Mouse (Mus musculus): ENCODE data around the gene D630023F18Rik. TPM values are rescaled to one million over a fixed set of nuclear protein-coding genes. Genes with fewer than 3 reads are reported as not detected.
A peak's percentile ranks its signal among the peaks of the same experiment; 100 is the strongest.

The D630023F18Rik gene
- total RNA-seq (2021) = not detected in 2 replicates
- long read RNA-seq, experiment 1 = 0 reads
- long read RNA-seq, experiment 2 = 0 reads

DNA sequence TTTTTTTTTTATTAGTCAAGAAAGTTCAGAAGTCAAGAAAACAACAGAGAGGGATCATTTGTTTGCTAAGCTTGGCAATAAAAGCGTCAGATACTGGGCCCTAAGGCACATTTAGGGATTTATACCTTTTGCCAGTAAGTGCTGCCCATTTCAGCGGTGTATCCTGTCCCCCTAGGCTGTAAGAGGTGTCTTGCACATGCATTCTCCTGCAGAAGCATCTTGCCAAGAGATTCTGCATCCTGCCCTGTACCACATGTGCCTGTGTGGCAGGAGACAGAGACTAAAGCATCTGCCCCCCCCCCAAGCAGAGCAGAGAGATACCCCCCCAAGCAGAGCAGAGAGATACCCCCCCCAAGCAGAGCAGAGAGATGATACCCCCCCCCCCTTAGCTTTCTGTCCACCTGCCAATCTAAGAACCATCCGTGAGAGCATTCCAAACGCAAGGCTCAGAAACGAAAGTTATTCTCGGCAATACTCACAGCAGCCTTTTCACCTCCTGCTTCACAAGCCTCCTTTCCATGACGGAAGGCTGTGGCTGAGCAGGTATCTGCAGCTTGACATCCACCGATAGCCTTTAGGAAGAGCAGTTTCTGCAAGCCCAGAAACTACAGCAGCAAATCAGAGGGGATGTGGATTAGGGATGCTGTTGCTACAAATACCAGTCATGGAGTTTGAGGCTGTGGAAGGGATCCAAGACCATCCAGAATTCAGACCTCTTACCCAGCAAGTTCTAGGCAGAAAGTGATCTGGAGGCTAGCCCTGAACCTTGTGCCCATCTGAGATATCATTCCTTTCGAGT is at the start of gene D630023F18Rik:
Gene D630023F18Rik, minus strand, starts transcription at position 641 of the 799 bp plus-strand sequence.
- no peak for DNase-seq

DNA sequence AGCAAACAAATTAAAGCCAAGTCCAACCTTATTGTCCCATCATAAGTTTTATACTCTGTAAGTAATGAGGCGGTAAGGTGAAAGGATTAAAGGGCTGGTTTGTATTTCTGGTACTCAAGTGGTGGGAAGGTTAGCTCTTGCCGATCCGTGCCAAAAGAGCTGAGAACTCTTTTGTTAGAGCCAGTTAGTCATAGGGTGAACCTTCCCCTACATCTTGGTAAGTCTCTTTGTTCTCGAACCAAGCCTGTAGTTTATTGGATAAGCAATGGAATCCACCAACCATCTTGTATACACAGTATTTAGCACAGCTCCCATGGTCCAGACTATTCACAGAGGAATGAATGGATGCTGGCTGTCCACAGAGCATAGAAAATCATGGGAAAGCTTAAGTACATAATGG is 48.6 kb upstream of the D630023F18Rik start:
- no peak for DNase-seq

DNA sequence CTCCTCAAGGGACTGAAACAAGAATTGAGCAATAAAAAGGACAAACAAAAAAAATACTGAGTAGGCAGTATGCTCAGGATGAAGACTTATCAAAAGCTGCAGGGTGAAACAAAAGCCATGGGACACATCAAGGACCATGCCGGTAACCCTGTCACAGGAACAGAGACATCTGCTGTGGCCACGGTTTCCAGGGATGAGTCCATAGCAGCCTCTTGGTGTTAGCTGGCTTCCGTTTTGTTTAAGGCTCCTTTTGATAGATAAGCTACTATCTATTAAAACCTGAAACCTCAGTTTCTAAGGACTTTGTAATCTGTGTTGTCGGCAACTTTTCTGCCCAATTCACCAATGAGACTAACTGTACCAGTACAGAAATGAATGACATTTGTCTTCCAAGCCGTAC is 46.9 kb upstream of the D630023F18Rik start:
- no peak for DNase-seq

DNA sequence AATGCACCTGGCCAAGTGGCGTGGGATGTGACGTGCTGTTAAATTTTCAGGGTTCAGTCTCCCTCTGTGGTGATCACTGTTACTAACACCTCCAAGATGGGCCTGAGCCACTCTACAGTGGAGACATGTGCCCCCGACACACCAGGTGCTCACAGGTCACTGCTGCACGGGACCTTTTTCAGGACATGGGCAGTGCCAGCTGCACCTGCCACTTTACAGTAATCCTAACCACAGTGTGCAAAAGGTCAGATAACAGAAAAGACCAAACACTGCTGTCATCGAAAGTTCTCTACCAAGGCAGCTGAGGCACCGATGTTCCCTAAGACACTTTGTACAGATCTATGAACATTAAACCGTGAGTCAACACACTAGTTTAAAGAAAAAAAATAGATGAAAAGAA is 46.5 kb upstream of the D630023F18Rik start:
- no peak for DNase-seq

DNA sequence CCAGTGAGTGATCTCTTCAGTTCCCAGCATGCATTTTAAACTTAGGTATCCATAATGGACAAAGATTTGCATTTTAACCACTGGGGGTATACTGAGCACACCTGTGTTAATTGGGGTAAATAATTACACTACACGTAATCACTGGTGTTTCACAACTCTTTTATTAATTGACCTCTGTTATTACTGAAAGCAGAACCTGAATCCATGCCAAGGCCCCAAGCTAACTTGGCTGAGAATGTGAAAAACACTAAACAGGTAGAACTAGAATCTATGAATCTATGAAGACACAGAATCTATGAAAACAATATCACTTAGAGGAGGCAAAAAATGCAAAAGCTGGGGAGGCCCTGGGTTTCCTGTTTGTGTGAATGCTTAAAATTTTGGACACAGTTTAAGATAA is 44.5 kb upstream of the D630023F18Rik start:
- DNase-seq = no peak

DNA sequence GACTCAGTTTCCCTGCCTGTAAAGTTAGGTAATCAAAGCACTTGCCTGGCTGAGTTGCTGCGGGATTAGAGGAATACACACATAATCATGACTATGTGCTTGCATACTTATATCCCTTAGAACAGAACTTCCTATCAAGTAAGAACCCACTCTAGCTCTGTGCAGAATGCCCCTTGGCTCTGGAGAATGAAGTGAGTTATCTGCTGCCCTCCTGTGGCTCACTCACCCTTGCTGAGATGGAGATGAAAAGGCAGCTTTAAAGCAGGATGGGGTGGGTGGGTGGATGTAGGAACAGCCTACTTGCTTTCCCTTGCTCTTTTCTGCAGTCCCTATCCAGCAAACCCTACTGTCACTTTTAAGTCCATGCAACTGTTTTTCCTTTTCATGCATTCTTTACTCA is 39.2 kb upstream of the D630023F18Rik start:
- no peak for DNase-seq

DNA sequence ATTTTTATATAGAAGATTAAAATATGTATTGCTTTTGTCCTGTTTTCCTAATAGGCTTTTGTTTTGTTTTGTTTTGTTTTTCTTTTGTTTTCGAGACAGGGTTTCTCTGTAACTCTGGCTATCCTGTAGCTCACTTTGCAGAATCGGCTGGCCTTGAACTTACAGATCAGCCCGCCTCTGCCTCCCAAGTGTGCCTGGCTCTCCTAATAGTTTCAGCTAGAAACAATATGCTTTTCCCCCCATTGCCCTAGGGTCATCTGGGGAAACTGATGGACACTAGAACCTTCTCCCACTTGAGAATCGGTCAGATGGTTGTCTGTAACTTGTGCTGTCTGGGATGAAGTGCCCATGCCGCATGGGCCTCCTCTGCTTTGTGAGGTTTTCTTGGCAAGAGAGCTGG is 33.1 kb upstream of the D630023F18Rik start:
- no peak for DNase-seq

DNA sequence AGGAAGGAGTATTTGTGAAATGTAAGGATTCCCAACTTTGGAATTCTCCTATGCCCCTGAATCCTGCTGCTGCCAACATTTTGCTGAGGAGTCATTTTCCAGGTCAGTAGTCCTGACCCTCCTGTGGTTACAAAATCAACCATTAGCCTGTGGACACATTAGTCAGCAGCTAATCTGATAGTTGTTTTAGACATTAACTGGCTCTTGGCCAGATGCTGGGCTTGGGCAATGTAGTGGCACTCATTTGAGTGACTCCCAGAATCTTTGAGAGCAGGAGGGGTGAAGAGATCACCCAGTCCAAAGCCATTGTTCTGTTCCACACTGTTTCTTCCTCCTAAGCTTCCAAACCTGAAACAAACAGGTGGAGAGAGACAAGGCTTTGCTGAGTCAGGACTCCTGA is 31.8 kb upstream of the D630023F18Rik start:
- DNase-seq = peak; percentile 87

DNA sequence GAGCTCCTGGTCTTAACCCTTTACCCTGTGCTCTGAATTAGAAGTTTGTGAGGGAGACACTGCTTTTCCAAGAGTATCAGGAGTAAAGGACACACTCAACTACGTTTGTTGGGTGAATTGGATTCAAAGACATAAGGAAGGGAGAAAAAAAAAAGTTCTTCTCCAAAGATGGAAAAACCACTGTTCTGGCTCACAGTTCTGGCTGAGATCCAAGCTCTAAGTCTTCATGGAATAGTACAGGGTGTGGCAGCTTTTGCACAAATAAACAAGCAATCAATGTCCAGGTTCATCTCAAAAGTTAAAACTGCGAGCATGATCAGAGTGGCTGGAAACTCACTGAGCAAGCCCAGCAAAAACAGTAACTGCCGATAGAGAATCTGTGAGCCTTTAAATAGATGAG is 25.0 kb upstream of the D630023F18Rik start:
- no peak for DNase-seq

DNA sequence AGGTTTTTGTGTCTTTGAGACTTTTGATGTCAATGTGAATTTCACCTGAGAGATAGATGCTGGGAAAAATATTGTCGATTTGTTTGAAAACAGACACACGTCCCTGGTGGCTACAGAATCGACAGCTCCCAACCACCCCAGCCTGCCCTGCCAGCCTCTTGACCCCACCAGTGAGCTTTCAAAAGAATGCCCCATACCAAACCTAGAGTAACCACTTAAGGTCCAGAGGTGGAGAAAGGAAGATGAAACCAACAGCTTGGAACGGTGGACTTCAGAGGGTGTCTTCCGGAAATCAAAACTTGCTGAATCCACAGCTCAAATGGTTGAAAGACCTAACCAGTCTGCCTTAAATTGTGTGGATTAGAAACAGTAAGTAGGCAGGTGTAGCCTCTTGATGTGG is 24.3 kb upstream of the D630023F18Rik start:
- DNase-seq = no peak

DNA sequence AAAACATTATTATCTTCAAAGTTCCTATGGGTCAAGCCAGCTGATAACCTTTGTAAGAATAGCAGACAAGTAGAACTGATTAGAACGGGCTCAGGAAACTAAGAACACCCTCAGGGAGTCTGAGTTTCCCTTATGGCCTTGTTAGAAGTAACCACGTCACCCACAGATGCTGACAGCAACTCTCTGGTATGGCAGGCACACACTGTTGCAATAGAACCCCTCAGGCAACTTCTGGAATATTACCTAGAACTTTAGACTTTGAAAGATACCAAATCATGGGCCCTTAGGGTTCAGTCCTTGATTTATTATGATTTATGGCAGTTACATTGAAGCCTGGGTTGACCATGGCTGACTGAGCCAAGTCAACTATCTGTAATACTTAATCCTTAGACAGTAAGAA is 23.6 kb upstream of the D630023F18Rik start:
- DNase-seq = no peak

DNA sequence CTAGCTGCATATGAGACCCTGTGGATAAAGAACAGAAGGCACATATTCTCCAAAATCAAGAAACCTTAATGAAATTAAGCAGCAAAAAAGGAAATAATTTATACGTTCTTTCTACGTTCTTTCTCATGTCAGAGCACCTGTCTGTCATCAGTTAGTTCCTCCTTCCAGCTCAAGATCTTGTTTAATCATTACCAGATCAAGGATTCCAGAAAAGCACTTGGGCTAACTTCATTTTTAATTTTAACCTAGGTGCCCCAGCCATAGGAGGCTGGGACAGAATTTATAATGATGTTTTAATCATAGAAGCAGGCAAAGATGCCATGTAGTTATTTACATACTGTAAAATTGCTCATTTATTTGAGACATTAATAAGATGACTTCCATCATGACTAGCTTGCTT is 21.8 kb upstream of the D630023F18Rik start:
- DNase-seq = no peak

DNA sequence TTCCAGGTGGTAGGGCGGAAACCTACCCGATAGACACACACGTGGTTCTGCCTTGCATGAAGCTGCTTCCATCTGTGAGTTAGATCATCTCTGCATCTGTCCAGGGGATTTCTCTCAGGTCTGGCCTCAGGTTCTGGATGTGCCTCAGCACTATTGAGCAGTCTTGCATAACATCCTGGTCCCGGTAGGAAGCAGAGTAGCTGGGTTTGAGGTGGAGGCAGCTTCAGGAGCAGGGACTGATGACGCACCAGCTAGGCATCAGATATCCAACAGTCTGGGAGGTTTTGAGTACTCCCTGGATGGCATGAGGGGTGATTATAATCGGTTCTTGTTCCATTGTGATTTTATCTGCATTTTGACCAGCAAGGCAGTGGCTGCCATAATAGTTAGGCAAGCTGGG is 14.5 kb upstream of the D630023F18Rik start:
- no peak for DNase-seq

DNA sequence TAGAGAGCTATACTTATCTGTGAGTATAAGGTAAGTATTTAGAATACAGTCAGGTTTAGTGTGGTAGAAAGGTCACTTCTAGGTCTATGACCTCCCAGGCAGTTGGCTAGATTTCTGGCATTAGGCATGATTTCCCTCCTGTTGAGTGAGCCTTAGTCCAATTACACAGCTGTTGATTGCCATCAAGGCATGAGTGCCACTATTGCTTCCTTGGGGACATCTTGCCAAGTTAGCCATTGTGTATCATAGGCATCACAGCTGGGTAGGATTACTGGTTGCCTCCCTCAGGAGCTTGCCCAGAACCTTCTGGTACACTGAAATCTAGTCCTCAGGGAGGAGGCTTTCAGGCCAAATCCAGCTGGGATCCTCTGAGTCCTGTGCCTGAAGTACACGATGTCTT is 9.8 kb upstream of the D630023F18Rik start:
- peak; percentile 6 for DNase-seq

DNA sequence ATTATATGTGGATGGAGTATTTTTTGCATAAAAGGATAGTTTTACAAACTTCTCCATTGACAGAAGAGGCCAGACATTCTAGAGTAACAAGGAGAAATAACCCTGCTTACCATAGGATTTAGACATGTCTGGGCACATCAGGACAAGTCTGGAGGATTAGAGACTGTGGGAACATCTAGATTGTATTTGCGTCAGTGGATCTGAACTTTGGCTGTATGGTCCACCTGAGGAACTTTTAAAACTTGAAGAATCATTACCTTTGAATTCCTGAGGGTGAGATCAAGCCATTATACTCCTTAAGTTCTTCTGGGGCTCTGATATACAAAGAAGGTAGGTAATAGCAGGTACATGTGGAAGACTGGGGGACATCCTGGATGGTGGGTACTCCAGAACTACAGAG is 8.7 kb upstream of the D630023F18Rik start:
- DNase-seq = no peak

DNA sequence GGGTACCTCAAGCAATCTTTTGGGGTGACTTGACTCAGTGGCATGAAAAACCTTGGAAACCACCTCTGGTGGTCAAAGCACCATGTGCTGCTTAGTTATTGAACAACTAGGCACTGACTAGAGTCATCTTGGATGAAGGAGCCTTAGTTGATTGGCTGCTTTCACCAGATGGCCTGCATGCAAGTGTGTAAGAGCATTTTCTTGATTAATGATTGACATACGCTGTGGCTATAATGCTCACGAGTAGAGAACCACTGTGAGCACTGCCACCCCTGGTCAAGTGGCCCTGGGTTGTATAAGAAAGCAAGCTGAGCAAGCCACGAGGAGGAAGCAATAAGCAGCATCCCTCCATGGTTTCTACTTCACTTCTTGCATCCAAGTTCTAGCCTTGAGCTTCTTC is 7.2 kb upstream of the D630023F18Rik start:
- no peak for DNase-seq

DNA sequence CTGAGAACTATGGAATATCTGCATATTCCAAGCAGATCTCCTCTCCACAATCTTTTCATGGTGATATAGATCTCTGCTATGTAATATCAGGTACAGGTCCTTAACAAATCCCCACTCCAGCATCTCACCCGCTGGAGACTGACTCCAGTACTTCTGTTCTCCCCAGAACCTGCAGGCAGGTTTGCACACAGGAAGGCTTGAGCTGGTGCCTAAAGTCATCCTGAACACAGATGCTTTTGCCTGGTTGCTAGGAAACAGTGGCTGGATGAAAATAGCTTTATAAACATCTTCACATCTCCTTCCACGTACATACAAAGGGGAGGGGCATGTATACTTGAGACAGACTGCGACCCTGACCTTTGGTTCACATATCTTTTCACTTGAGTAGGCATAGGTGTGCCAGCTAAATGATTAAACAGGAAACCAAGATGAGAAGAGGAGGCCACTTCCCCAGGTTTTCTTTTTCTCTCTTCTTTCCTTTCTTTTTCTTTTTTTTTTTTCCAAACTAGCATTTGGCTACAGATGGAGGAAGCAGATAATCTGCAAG is 6.7 kb upstream of the D630023F18Rik start:
- no peak for DNase-seq

DNA sequence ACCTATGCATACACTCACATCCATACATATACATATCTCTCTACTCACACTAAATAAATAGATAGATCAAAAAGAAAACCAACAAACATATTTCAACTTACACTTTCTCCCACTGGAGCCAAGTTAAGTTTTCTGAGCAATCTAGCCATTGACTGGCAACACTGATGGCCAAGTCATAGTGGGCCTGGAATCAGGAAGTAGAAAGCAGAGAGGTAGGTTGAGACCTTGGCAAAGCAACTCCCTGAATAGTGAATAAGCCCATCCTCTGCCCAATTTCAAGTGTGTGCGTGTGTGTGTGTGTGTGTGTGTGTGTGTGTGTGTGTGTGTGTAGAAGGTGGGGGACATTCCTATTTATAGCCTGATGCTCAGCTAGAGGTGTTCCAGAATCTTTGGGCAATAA is 3.6 kb downstream of the D630023F18Rik start, which contains the start of gene Gm28845:
Gene Gm28845, minus strand, starts transcription at position 121 of the 400 bp plus-strand sequence.
- no peak for DNase-seq

DNA sequence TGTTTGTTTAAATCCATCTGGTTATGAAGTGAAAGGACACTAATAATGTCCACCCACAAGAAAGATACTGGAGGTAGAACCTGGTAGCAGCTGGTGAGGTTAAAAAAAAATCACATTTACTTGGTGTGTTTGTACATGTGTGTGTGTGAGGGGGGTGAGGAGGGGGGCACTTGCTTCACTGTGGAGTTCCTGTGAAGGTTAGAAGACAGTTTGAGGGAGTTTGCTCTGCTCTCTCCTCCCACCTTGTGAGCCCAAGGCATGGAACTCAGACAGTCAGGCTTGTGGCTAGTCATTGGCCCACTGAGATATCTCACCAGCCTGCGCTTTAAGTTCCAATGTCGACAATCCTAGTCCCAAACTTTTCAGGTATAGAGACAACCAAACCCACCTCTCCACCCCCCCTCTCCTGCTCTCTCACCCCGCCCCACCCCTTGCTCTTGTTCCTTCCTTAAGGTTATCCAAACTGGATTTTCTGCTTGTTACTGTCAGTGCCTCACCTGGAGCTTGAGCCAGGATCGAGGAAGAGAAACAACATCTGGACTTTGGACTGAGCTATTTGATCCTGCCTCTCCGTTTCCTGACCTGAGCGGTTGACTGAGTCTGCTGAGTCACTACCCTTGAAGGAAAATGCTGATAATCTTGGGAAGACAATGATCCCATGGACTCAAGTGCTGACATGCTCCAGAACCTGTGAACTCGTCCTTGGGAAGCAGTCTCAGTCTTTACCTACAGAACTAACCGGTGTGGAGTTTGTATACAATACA is 4.7 kb downstream of the D630023F18Rik start:
- no peak for DNase-seq

DNA sequence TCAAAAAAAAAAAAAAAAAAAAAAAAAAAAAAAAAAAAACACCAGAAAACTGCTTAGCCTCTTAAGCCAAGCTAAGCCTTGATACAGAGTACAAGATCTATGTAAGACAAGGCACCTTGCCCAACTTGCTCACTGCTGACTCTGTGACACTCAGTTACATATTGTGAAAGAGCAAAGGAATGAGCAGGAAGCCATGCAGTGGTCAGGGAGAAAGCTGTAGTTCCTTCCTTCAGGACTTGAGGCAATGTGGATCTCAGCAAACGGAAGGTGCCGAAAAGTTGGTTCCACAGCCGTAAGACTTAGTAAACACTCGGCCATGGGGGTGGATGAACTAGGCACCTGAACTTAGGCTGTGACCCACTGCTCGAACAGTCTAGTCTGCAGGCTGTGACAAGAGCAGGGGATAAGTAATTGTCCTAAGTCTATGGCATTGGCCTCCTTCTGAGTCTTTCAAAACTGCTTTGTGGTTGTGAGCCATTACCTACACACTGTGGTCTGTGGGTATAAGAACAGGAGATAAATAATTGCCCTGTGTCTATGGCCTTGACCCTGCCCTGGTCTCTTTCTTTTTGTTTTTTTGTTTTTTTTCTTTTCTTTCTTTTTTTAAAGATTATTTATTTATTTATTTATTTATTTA is 9.4 kb downstream of the D630023F18Rik start:
- peak; percentile 32 for DNase-seq

DNA sequence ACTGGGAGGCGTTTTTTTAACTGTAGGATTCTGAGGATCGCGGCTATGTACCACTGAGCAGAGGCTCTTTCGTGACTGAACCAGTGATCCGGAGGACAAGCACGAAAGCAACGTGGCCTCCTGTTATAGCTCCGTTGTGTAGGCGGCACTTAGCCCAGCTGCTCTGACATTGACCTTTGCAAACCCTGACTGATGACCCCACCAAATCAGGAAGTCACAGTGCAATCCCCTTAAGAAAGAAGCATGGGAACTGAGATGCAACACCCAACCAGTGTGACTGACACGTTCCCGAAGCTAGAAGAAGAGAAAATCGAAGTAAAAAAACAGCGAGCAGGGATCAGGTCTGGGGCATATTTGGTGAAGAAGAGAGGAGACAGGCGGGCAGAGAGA is 10.2 kb downstream of the D630023F18Rik start:
- peak; percentile 24 for DNase-seq

DNA sequence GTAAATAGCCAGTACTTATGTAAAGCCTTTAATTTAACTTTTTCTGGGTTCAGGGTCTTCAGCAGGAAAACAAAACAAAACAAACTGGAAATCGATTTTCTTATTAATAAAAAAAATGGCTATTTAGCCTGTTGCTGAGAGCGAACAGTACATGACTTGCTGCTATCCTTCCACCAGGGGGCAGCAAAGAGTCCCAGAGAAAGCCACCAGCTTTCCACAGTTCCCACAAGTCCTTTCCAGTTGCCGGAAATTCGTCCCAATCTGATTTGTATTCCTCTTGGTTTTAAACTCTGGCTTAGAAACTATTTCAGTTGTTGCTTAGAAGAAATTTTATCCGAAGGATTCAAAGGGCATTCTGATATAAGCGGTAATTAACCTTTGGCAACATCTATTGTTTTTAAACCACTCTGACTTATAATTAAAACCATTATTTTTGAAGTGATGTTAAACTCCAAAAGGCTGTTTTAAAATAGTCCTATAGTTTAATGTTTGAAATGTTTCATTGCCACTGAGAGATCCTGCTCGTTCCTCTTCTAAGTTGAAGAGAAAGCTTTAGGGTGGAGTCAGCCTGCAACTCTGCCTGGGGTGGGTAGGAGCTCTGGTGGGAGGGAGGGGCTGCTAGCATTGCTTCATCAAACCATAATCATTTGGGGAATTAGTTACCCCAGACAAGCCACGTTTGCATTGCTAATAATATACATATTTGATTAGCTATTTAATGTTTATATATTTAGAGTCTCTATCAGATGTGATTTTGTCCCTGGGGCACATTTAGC is 10.8 kb downstream of the D630023F18Rik start:
- peak; percentile 88 for DNase-seq
